Mouse (Mus musculus) liver, postnatal 0 days (tissue): ENCODE results near the gene Fras1.

Experiments
- CTCF ChIP-seq: sonication (generic); IDR thresholded peaks from 2 replicates; pipeline ENCODE4 v1.5.1; 2016; ENCODE audit warnings: antibody characterized with exemption, low read depth
- EP300 ChIP-seq: IDR thresholded peaks from 2 replicates; pipeline ENCODE4 v1.6.1; 2016; ENCODE audit warnings: antibody characterized with exemption, low read depth, mild to moderate bottlenecking

- TF ChIP-seq CTCF: no peak
- TF ChIP-seq EP300: no peak
These were observed 419.4 kb downstream of the Fras1 start, which contains the start of gene Anxa3 for GRCm38 (mm10) chr5:96792936-96793718.
